Comparison of ENCODE assay signal across 9 mouse cellular contexts in the genomic region with DNA sequence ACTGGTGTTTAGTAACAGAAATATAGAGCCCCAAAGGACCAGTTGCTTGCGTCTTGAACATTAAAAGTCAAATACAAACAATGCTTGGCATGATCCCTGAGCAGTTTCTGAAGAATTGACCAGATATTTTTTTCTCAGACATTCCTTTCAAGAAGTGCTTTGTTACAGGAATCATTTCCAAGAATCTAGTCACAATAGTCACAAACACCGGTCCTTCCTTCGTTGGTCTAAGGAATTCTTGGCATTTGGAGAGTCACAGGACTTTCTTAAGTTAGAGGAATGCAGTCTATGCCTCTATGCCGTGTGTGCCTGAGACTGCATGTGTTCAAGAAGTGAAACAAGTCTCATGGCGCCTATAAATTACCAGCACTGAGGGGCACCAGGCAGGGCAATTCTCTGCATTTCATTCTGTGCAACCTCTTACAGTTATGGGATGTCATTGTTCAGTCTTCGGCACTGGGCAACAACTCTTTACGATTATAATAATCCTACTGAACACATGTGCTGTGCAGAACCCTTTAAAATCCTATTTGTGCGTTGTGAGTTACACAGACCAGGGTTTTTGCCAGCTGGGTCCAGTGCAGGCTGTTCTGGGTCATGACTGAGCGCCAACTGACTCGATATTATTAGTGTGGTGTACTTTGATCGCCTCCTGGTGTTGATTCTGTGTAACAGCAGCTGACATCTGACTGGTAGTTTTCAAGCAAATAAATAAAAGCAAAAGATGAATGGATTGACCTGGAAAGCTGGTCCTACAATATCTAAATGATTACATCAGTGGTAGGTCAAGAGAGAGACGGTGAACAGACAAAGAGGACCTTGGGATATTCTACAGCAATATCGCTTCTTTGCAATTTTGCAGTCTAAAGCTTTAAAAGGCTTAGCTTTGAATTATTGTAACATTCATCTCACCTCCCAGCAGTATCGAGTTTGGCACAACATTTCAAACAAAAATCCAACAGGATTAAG.
DNase-seq lines count a peak whose midpoint lies in the region; ATAC-seq and TF ChIP-seq lines count a peak whose summit lies in the region.
"Had no signal": no experiment of that assay in that cellular context is flagged by ENCODE, and none has a peak within 500 bp of the region (broad histone marks: within the 10 kb centered on the region; RNA-seq: fewer than 3 reads in every experiment).

No protein-coding gene starts in this region.

- no peak overlapping the region for H3K9ac ChIP-seq in hindbrain, postnatal 0 days (replicated peaks; ENCODE audit: low read length)
- H3K9ac ChIP-seq: lung, embryonic 15.5 days had no signal

- no peaks in the 10 kb centered on the region for H3K9me3 ChIP-seq in hindbrain, postnatal 0 days (ENCODE audit: low read length)
- H3K9me3 ChIP-seq: lung, embryonic 15.5 days had no signal

- no peaks in the 10 kb centered on the region; the same call in 1 of the 2 replicates for H3K4me1 ChIP-seq in cortical plate, adult 2 months (ENCODE audit: control insufficient read depth, insufficient read depth, low read length)
- H3K4me1 ChIP-seq in hindbrain, postnatal 0 days (ENCODE audit: insufficient read depth, low read length) = no peaks in the 10 kb centered on the region
- H3K4me1 ChIP-seq: lung, embryonic 15.5 days had no signal

- TF ChIP-seq POLR2A in cortical plate, adult 2 months (IDR thresholded peaks at IDR 0.05; ENCODE audit: extremely low read depth, insufficient read depth, low read length) = no peak

- H3K27ac ChIP-seq in cortical plate, adult 2 months (ENCODE audit: insufficient read depth, low read length) = no peak overlapping the region
- H3K27ac ChIP-seq in hindbrain, postnatal 0 days = no peak overlapping the region
- H3K27ac ChIP-seq: lung, embryonic 15.5 days had no signal

- H3K27me3 ChIP-seq in hindbrain, postnatal 0 days (ENCODE audit: insufficient read depth, low read length) = no peaks in the 10 kb centered on the region
- H3K27me3 ChIP-seq: lung, embryonic 15.5 days had no signal

- 37% methylated on average over 14 of the region's 14 CpGs for WGBS in hindbrain, postnatal 0 days

- peak; percentile 88 for ATAC-seq in hindbrain, postnatal 0 days
- peak; percentile 98 for ATAC-seq in megakaryocyte-erythroid progenitor cell, adult 5-6 weeks (replicated peaks; ENCODE audit: low FRiP score, low TSS enrichment, poor library complexity, severe bottlenecking)

- DNase-seq in adrenal gland, adult 2 months = peak; percentile 76
- peak; percentile 72 to 73 for DNase-seq in gastrocnemius, adult 8-10 months (ENCODE audit: low spot score in 2 of 2)
- peak; percentile 88 for DNase-seq in hindbrain, postnatal 0 days (ENCODE audit: low spot score)
- DNase-seq in left cerebral cortex, adult 11 months (ENCODE audit: low spot score) = peak; percentile 64
- DNase-seq in right cerebral cortex, postnatal 36 days (ENCODE audit: low spot score in 2 of 2) = peak; percentile 34 to 55
- DNase-seq in spleen, postnatal 36 days (ENCODE audit: low spot score in 2 of 2) = no peak

- H3K4me2 ChIP-seq in hindbrain, postnatal 0 days (ENCODE audit: low read depth, low read length) = peak overlapping the region; percentile 39
- H3K4me2 ChIP-seq: lung, embryonic 15.5 days had no signal

- 0 out of 2 replicates have a peak overlapping the region, but pooled peaks have one; percentile 26 for H3K4me3 ChIP-seq in cortical plate, adult 2 months (ENCODE audit: insufficient read depth, low read length)
- no peak overlapping the region for H3K4me3 ChIP-seq in hindbrain, postnatal 0 days (ENCODE audit: low read length)
- H3K4me3 ChIP-seq: lung, embryonic 15.5 days had no signal

- TF ChIP-seq CTCF in cortical plate, adult 2 months (IDR thresholded peaks at IDR 0.05; ENCODE audit: extremely low read depth, insufficient read depth, low read length) = peak; percentile 58; the same call in 1 of the 2 replicates
- TF ChIP-seq CTCF in hindbrain, postnatal 0 days (IDR thresholded peaks at IDR 0.05; ENCODE audit: low read depth) = peak; percentile 92

- no peaks in the 10 kb centered on the region for H3K36me3 ChIP-seq in hindbrain, postnatal 0 days (ENCODE audit: insufficient read depth, low read length)
- H3K36me3 ChIP-seq: lung, embryonic 15.5 days had no signal

Comparison
In these comparisons a context has a peak if more than half of its experiments do, and no peak if none do; other contexts are left out.
1. DNase-seq: peak in adrenal gland, adult 2 months (single experiment), gastrocnemius, adult 8-10 months (2 of 2), hindbrain, postnatal 0 days (single experiment), left cerebral cortex, adult 11 months (single experiment) and right cerebral cortex, postnatal 36 days (2 of 2); none in spleen, postnatal 36 days (0 of 2).